Mouse (Mus musculus): ENCODE data around the gene Copz1. TPM values are rescaled to one million over a fixed set of nuclear protein-coding genes. Genes with fewer than 3 reads are reported as not detected.
A peak's percentile ranks its signal among the peaks of the same experiment; 100 is the strongest.
"Not testable (repeated sequence)": the region's sequence is repeated elsewhere in the genome, so short reads cannot be mapped to it uniquely, and the experiment has no call there.

The Copz1 gene
- total RNA-seq, 2 experiments from 2014 or later = 85.5 to 93.0 TPM

DNA sequence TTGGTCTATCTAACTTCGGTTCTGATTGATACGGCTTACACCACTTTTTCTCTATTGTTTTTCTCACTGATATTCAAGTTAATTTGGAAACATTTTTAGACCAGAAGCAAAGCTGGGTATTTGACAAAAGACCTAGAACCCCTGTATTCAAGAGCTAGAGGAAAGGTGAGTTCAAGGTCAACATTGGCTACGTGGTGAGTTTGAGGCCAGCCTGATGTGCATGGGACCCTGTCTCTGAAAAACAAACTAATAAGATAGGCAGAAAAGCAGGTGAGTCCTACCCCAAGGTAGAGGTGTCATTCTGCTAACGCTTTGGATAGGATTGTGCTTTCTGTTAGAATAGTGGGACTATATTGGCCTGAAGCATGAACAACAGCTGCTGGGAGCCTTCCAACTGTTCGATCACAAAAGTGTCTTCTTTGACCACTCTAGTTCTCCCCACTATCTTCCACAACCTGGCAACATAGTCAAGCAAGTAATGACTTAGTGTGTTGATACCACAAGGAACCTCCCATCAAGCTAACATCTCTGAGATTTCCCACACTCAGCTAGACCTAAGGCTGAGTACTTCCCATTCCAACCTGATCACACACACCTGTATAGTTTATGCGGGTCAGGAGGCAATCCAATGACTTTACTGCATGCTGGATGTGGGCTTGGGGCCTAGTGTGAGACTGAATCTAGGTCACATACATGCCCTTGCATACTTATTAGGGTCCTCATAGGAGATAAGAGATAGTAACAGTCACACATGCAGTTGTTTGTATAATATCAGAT, 16.1 kb upstream of the Copz1 start:
- no peak for TF ChIP-seq CTCF (IDR thresholded peaks at IDR 0.05)
- H3K27ac ChIP-seq = no peak overlapping the region
- intact Hi-C loops (cut with DNase I) = no loop called here
- no peak for DNase-seq (ENCODE audit: extremely low spot score in 1 of 2, low spot score in 2 of 2)
- no peak overlapping the region for H3K4me3 ChIP-seq

GRCm38 (mm10) chr15:103257790-103258728, 14.5 kb upstream of the Copz1 start, which contains the start of gene Nfe2:
Nfe2 (minus strand) TSS chr15:103258403.
- TF ChIP-seq CTCF (IDR thresholded peaks at IDR 0.05) = no peak; the same call in 1 of the 2 replicates
- no peak within 1 kb of the TSS for H3K4me3 ChIP-seq

DNA sequence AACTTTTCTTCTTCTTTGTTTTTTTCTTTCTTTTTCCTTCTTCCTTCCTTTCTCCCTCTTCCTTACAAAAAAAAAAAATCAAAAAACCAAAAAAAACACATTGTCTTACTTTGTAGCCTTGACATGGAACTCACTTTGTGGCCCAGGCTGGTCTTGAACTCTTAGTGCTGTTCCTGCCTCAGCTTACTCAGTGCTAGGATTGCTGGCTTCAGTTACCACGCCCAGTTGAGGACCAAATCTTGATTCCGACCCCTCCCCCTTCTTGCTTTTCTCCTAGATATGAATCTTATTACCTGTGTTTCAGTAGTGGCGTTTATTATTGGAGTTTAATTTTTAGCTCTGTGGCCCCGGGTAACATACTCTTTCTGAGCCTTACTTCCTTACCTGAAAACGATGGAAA, 13.4 kb upstream of the Copz1 start:
- no peak for DNase-seq (ENCODE audit: extremely low spot score in 1 of 2, low spot score in 2 of 2)
- no peak overlapping the region for H3K27ac ChIP-seq
- no peak overlapping the region for H3K4me3 ChIP-seq
- intact Hi-C loops (cut with DNase I) = no loop called here
- TF ChIP-seq CTCF (IDR thresholded peaks at IDR 0.05) = no peak

More at GRCm38 (mm10) chr15:103257790-103258728, 14.5 kb upstream of the Copz1 start, which contains the start of gene Nfe2:
- intact Hi-C loops (cut with DNase I) = no loop called here
- DNase-seq (ENCODE audit: extremely low spot score in 1 of 2, low spot score in 2 of 2) = no peak
- H3K27ac ChIP-seq = no peak within 1 kb of the TSS

GRCm38 (mm10) chr15:103259989-103260388, 12.5 kb upstream of the Copz1 start:
- intact Hi-C loops (cut with DNase I) = no loop called here
- TF ChIP-seq CTCF (IDR thresholded peaks at IDR 0.05) = no peak
- no peak overlapping the region for H3K4me3 ChIP-seq

DNA sequence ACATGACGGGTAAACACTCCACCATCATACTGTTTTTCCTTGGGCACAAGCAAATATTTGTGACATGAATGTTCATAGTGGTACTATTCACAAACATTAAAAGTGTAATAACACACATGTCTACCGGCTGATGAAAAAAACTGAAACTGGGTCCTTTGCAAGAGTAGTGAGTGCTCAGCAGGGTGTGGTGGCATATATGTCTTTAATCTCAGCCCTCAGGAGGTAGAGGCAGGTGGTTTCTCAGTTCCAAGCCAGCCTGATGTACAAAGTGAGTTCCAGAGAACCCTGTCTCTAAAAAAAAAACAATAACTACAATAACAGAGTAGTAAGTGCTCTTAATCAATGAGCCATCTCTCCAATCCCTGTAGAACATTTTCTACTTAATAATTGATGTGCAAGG, 7.7 kb upstream of the Copz1 start:
- DNase-seq (ENCODE audit: extremely low spot score in 1 of 2, low spot score in 2 of 2) = no peak
- TF ChIP-seq CTCF (IDR thresholded peaks at IDR 0.05) = no peak
- intact Hi-C loops (cut with DNase I) = no loop called here

More at GRCm38 (mm10) chr15:103259989-103260388, 12.5 kb upstream of the Copz1 start:
- no peak overlapping the region for H3K27ac ChIP-seq
- DNase-seq (ENCODE audit: extremely low spot score in 1 of 2, low spot score in 2 of 2) = no peak

DNA sequence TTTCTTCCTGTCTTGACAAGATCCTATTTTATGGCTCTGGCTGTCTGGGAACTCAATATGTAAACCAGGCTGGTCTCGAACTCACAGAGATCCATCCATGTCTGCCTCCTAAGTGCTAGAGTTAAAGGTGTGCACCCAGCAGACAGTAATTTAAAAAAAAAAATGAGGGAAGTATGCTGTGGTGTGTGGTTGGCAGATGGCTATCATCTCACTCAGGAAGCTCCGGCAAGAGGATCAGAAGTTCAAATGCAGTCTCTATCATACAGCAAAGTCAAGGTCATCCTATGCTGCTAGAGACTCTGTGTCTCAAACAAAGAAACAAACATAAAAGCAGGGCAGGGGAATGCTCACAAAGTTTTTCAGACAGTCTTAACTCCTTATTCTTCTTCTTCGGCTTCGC, 3.6 kb upstream of the Copz1 start:
- intact Hi-C loops (cut with DNase I) = no loop called here
- Histone ChIP-seq H3K27ac (no peak overlapping the region), H3K4me3 (no peak overlapping the region)
- no peak for TF ChIP-seq CTCF (IDR thresholded peaks at IDR 0.05)
- no peak for DNase-seq (ENCODE audit: extremely low spot score in 1 of 2, low spot score in 2 of 2)

More for the DNA sequence above, 7.7 kb upstream of the Copz1 start:
- H3K27ac ChIP-seq = no peak overlapping the region
- no peak overlapping the region for H3K4me3 ChIP-seq

- DNase-seq (ENCODE audit: extremely low spot score in 1 of 2, low spot score in 2 of 2); H3K4me3 ChIP-seq; H3K27ac ChIP-seq; intact Hi-C loops (cut with DNase I): not testable (repeated sequence)
Observed at GRCm38 (mm10) chr15:103275943-103276342, 3.4 kb downstream of the Copz1 start.

- no peak for DNase-seq (ENCODE audit: extremely low spot score in 1 of 2, low spot score in 2 of 2)
- TF ChIP-seq CTCF (IDR thresholded peaks at IDR 0.05) = no peak
- intact Hi-C loops (cut with DNase I) = no loop called here
- Histone ChIP-seq H3K27ac (no peak overlapping the region), H3K4me3 (no peak overlapping the region)
Observed at GRCm38 (mm10) chr15:103277949-103278348, 5.4 kb downstream of the Copz1 start.

GRCm38 (mm10) chr15:103279750-103280149, 7.2 kb downstream of the Copz1 start:
- no peak overlapping the region for H3K27ac ChIP-seq
- intact Hi-C loops (cut with DNase I) = no loop called here
- DNase-seq (ENCODE audit: extremely low spot score in 1 of 2, low spot score in 2 of 2) = no peak
- peak; percentile 59 for TF ChIP-seq CTCF (IDR thresholded peaks at IDR 0.05)
- H3K4me3 ChIP-seq = no peak overlapping the region

GRCm38 (mm10) chr15:103280817-103281464, 8.4 kb downstream of the Copz1 start:
- no peak for DNase-seq (ENCODE audit: extremely low spot score in 1 of 2, low spot score in 2 of 2)
- no peak overlapping the region for H3K27ac ChIP-seq
- peak; percentile 59 for TF ChIP-seq CTCF (IDR thresholded peaks at IDR 0.05)
- intact Hi-C loops (cut with DNase I) = no loop called here
- H3K4me3 ChIP-seq = no peak overlapping the region

DNA sequence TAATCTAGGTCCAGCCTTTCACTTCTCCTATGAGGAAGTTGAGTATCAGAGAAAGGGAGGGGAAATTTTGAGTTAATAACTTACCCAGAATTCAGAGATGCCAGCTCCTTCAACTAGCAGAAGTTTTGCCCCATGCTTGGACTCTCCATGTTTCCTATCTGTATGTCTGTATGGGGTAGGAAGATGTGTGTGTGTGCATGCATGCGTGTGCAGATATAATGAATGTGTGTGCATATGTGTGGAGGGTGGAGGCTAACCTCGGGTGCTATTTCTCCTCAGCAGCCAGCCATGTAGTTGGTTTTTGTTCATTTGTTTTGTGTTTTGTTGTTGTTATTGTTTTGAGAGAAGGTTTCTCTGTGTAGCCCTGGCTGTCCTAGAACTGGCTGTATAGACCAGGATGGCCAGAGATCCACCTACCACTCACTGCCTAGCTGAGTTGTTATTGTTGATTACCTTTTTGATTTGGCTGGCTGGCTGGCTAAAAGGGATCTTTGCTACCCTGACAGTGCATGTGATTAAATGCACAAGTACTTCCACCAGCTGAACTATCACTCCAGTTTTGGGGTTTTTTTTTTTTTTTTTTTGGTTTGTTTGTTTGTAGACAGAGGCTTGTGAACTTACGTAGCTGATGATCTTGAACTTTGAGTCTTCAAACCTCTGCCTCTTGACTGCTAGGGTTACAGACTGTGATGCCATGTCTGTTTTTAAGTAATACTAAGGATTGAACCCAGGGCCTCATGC, 9.1 kb downstream of the Copz1 start:
- TF ChIP-seq CTCF (IDR thresholded peaks at IDR 0.05) = no peak
- no peak overlapping the region for H3K4me3 ChIP-seq
- intact Hi-C loops (cut with DNase I) = no loop called here
- DNase-seq (ENCODE audit: extremely low spot score in 1 of 2, low spot score in 2 of 2) = no peak
- H3K27ac ChIP-seq = no peak overlapping the region

Measured in left cerebral cortex, adult 2 months (tissue).